Mouse (Mus musculus) ES-Bruce4 (cell line): Measurements from ENCODE around the gene Ppm1l. TPM values are rescaled to one million over a fixed set of nuclear protein-coding genes. Genes with fewer than 3 reads are reported as not detected.

Experiments
- H3K27ac ChIP-seq: 2 replicates; pipeline ENCODE4 v1.5.1; 2012; ENCODE audit warnings: low read length, inconsistent platforms; ENCODE audit not compliant: insufficient read depth
- H3K27me3 ChIP-seq: 2 replicates; pipeline ENCODE4 v1.6.1; 2012; ENCODE audit warnings: mild to moderate bottlenecking, low read length, inconsistent platforms; ENCODE audit not compliant: control insufficient read depth, poor library complexity, insufficient read depth, severe bottlenecking
- H3K36me3 ChIP-seq: 2 replicates; pipeline ENCODE4 v1.6.1; 2012; ENCODE audit warnings: inconsistent platforms, mild to moderate bottlenecking, low read length, moderate library complexity; ENCODE audit not compliant: control insufficient read depth, poor library complexity, insufficient read depth, severe bottlenecking
- H3K4me1 ChIP-seq: one replicate; pipeline ENCODE4 v1.8.1; 2011; ENCODE audit warnings: low read length; ENCODE audit not compliant: control insufficient read depth, insufficient read depth
- H3K4me3 ChIP-seq: 2 replicates; pipeline ENCODE4 v1.5.1; 2011; ENCODE audit warnings: low read depth, mild to moderate bottlenecking, low read length
- H3K9ac ChIP-seq: 2 replicates; pipeline ENCODE4 v1.6.1; 2012; ENCODE audit warnings: low read depth, mild to moderate bottlenecking, inconsistent platforms; ENCODE audit not compliant: poor library complexity, severe bottlenecking
- H3K9me3 ChIP-seq: replicated peaks from 2 replicates; pipeline ENCODE4 v1.6.1; 2012; ENCODE audit warnings: mild to moderate bottlenecking, low read length, inconsistent platforms; ENCODE audit not compliant: control insufficient read depth, poor library complexity, insufficient read depth, severe bottlenecking
- CTCF ChIP-seq: IDR thresholded peaks from one replicate; pipeline ENCODE4 v1.8.1; 2011; ENCODE audit warnings: low read depth, low read length
- EP300 ChIP-seq: IDR thresholded peaks from 2 replicates; pipeline ENCODE4 v1.6.1; 2011; ENCODE audit warnings: low read depth, low read length; ENCODE audit not compliant: insufficient read depth
- POLR2A ChIP-seq: IDR thresholded peaks from one replicate; pipeline ENCODE4 v1.8.1; 2011; ENCODE audit warnings: low read length; ENCODE audit not compliant: insufficient read depth
- polyA plus RNA-seq: library from polyadenylated mRNA; stranded (reverse); fragments of >200 nt; gene quantifications from 2 replicates; pipeline ENCODE4 v1.2.4, GENCODE M21; 2011; ENCODE audit warnings: low read depth; ENCODE audit not compliant: missing spikeins, insufficient read depth, insufficient read length

Ppm1l gene
- polyA plus RNA-seq, 1 experiment: 3.5 TPM

- Histone ChIP-seq H3K4me1 (no peaks in the 10 kb centered on the region), H3K36me3 (no peaks in the 10 kb centered on the region), H3K27me3 (no peaks in the 10 kb centered on the region), H3K9ac (no peak overlapping the region), H3K27ac (no peak overlapping the region), H3K4me3 (no peak overlapping the region), H3K9me3 (no peaks in the 10 kb centered on the region)
- TF ChIP-seq CTCF: no peak
- no peak for TF ChIP-seq EP300
Measured at GRCm38 (mm10) chr3:69361487-69362349, 45.1 kb downstream of the Ppm1l start.

DNA sequence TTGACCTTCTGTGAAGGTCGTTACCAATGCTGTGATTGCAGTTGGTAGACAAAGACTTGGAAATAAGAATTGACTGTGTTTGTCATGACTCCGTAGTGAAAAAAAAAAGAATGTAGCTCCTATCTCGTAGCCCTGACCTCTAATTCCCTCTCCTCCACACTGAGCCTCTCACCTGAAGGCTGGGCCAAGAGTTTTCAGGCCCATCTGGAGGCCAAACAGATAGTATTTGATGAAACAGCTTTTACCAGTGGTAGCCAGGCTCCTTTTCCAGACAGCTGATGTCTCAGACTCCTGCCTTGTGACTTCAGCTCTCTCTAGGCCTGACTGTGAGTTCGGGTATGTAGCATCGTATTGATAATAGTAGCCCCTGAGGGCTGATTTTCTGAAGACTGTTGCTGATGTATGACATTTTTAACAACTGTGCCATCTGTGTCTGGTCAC is 45.7 kb downstream of the Ppm1l start:
- Histone ChIP-seq H3K9ac (no peak overlapping the region), H3K36me3 (no peaks in the 10 kb centered on the region), H3K9me3 (no peaks in the 10 kb centered on the region), H3K4me1 (no peaks in the 10 kb centered on the region), H3K27me3 (no peaks in the 10 kb centered on the region), H3K4me3 (no peak overlapping the region), H3K27ac (no peak overlapping the region)
- no peak for TF ChIP-seq CTCF
- TF ChIP-seq POLR2A: no peak
- TF ChIP-seq EP300: no peak

- no peak overlapping the region for H3K9ac ChIP-seq
- H3K36me3 ChIP-seq: no peaks in the 10 kb centered on the region
- TF ChIP-seq POLR2A (no peak), EP300 (no peak)
- no peaks in the 10 kb centered on the region for H3K4me1 ChIP-seq
- H3K9me3 ChIP-seq: no peaks in the 10 kb centered on the region
- H3K27ac ChIP-seq: no peak overlapping the region
- H3K27me3 ChIP-seq: no peaks in the 10 kb centered on the region
- no peak overlapping the region for H3K4me3 ChIP-seq
Measured at GRCm38 (mm10) chr3:69362906-69363305, 46.2 kb downstream of the Ppm1l start.

- TF ChIP-seq CTCF: no peak
- TF ChIP-seq POLR2A: no peak
- TF ChIP-seq EP300: no peak
- H3K27me3 ChIP-seq: no peaks in the 10 kb centered on the region
- H3K9ac ChIP-seq: no peak overlapping the region
Measured at GRCm38 (mm10) chr3:69364151-69364550, 47.5 kb downstream of the Ppm1l start.

GRCm38 (mm10) chr3:69367916-69368315 is 51.3 kb downstream of the Ppm1l start:
- no peaks in the 10 kb centered on the region for H3K36me3 ChIP-seq
- H3K4me1 ChIP-seq: no peaks in the 10 kb centered on the region
- H3K9me3 ChIP-seq: no peaks in the 10 kb centered on the region
- H3K27me3 ChIP-seq: no peaks in the 10 kb centered on the region
- no peak for TF ChIP-seq EP300
- TF ChIP-seq CTCF: no peak
- TF ChIP-seq POLR2A: no peak
- no peak overlapping the region for H3K27ac ChIP-seq
- no peak overlapping the region for H3K4me3 ChIP-seq
- no peak overlapping the region for H3K9ac ChIP-seq

More at GRCm38 (mm10) chr3:69364151-69364550, 47.5 kb downstream of the Ppm1l start:
- H3K4me3 ChIP-seq: no peak overlapping the region
- no peaks in the 10 kb centered on the region for H3K9me3 ChIP-seq
- no peaks in the 10 kb centered on the region for H3K4me1 ChIP-seq
- no peaks in the 10 kb centered on the region for H3K36me3 ChIP-seq
- H3K27ac ChIP-seq: no peak overlapping the region

DNA sequence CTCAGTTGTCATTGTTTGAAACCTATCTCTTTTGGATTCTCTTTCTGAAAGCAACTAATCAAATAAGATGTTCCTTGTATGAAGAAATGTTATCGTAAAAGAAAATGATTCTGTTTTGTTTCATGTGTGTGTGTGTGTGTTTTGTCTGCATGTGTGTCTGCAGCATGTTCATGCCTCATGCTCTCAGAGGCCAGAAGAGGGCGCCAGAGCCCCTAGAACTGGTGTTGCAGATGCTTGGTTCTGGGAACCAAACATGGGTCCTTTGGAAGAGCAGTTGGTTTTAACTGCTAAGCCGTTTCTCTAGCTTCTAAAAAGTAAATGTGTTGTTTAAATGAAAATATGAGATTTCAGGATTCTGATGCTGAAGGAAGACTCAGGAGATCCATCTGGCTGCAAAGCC is 56.1 kb downstream of the Ppm1l start:
- Histone ChIP-seq H3K27ac (no peak overlapping the region), H3K9ac (no peak overlapping the region), H3K36me3 (no peaks in the 10 kb centered on the region), H3K4me1 (no peaks in the 10 kb centered on the region), H3K4me3 (no peak overlapping the region), H3K27me3 (no peaks in the 10 kb centered on the region), H3K9me3 (no peaks in the 10 kb centered on the region)
- TF ChIP-seq CTCF (peak; percentile 55), POLR2A (no peak)
